8 mouse cellular contexts compared by ENCODE assay signal in the genomic region with DNA sequence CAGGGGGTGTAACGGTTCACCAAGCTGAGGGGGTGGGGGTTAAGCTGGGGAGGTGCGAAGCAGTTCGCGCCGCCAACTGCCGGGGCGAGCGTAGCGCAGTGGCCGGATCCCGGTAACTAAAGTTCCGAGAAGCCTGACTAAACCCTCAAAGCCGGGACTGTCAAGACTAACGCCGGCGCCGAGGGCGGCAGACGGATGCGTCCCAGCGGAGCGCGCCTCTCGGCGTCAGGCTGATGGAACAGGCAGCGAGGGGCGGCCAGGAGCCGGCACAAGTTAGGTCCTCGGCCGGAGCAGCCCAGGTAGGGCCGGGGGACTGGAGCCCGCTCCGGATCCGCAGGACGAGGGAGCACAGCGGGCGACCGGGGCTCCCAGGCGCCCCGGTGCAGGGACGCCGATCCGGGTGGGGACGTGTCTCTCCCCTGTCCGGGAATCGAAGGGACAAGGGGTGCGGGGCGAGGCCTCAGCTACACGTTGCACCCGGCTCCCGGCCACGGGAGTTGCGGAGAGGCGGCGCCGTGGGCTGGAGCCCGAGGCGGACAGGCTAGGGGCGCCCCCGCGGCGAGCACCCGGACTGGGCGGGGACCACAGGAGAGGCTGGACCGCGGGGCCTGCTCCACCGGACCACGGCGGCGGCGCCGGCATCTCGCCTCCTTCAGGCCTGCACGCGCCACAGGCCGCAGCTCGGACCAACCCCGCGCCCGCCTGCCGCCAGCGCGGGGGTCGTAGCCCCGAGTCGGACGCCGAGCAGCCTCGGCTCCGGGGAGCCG. TPM values are rescaled to one million over a fixed set of nuclear protein-coding genes. Genes with fewer than 3 reads are reported as not detected.
DNase-seq lines count a peak whose midpoint lies in the region; ATAC-seq and TF ChIP-seq lines count a peak whose summit lies in the region.

No protein-coding gene starts in this region.

- peak overlapping the region; percentile 97 for H3K27ac ChIP-seq in forebrain, embryonic 10.5 days
- peak overlapping the region; percentile 95 for H3K27ac ChIP-seq in heart, embryonic 15.5 days
- H3K27ac ChIP-seq in neural tube, embryonic 15.5 days (replicated peaks) = peak overlapping the region; percentile 91

- H3K9me3 ChIP-seq in forebrain, embryonic 10.5 days = no peaks in the 10 kb centered on the region
- no peaks in the 10 kb centered on the region for H3K9me3 ChIP-seq in heart, embryonic 15.5 days (replicated peaks)
- H3K9me3 ChIP-seq in neural tube, embryonic 15.5 days (replicated peaks) = no peaks in the 10 kb centered on the region

- H3K4me2 ChIP-seq in heart, embryonic 15.5 days = peak overlapping the region; percentile 94
- H3K4me2 ChIP-seq in neural tube, embryonic 15.5 days = peak overlapping the region; percentile 91

- H3K4me1 ChIP-seq in forebrain, embryonic 10.5 days = peaks cover 44% of the 10 kb centered on the region
- peaks cover 13% of the 10 kb centered on the region for H3K4me1 ChIP-seq in heart, embryonic 15.5 days (replicated peaks)
- peaks cover 17% of the 10 kb centered on the region for H3K4me1 ChIP-seq in neural tube, embryonic 15.5 days

- 0 out of 2 replicates have a peak, but pooled peaks have one; percentile 21 for TF ChIP-seq POLR2A in brain, embryonic 14.5 days (IDR thresholded peaks at IDR 0.05; ENCODE audit: borderline replicate concordance, extremely low read depth, insufficient read depth, insufficient read length, poor library complexity, severe bottlenecking)

- no peaks in the 10 kb centered on the region for H3K36me3 ChIP-seq in forebrain, embryonic 10.5 days (replicated peaks)
- no peaks in the 10 kb centered on the region for H3K36me3 ChIP-seq in heart, embryonic 15.5 days
- no peaks in the 10 kb centered on the region for H3K36me3 ChIP-seq in neural tube, embryonic 15.5 days

- peak; percentile 47 to 51 for DNase-seq in CD8-positive naive resting alpha-beta T cell, adult 2 months (ENCODE audit: low read depth in 2 of 2, low spot score in 2 of 2)
- DNase-seq in brain, embryonic 14.5 days (ENCODE audit: low read depth) = peak; percentile 75
- peak; percentile 73 for DNase-seq in forebrain, embryonic 10.5 days (ENCODE audit: extremely low spot score, low spot score)
- DNase-seq in kidney, postnatal 14 days = peak; percentile 84
- DNase-seq in lung, adult 18-20 months = peak; percentile 64 to 73
- peak; percentile 78 for DNase-seq in testis, postnatal 14 days (ENCODE audit: low spot score)

- H3K9ac ChIP-seq in heart, embryonic 15.5 days = peak overlapping the region; percentile 94
- peak overlapping the region; percentile 97 for H3K9ac ChIP-seq in neural tube, embryonic 15.5 days (replicated peaks)

- WGBS in forebrain, embryonic 10.5 days = under 1% methylated on average over 91 of the region's 91 CpGs
- WGBS in heart, embryonic 15.5 days = under 1% methylated on average over 77 of the region's 91 CpGs
- WGBS in neural tube, embryonic 15.5 days = under 1% methylated on average over 85 of the region's 91 CpGs

- peaks cover 14% of the 10 kb centered on the region; the same call in 1 of the 2 replicates for H3K27me3 ChIP-seq in forebrain, embryonic 10.5 days (ENCODE audit: poor library complexity, severe bottlenecking)
- no peaks in the 10 kb centered on the region for H3K27me3 ChIP-seq in heart, embryonic 15.5 days
- no peaks in the 10 kb centered on the region for H3K27me3 ChIP-seq in neural tube, embryonic 15.5 days (replicated peaks)

- peak overlapping the region; percentile 92 for H3K4me3 ChIP-seq in forebrain, embryonic 10.5 days
- H3K4me3 ChIP-seq in heart, embryonic 15.5 days = peak overlapping the region; percentile 88
- peak overlapping the region; percentile 92 for H3K4me3 ChIP-seq in neural tube, embryonic 15.5 days (replicated peaks)

- TF ChIP-seq CTCF in brain, embryonic 14.5 days (IDR thresholded peaks at IDR 0.05; ENCODE audit: borderline replicate concordance, extremely low read depth, insufficient read depth, insufficient read length) = no peak

- ATAC-seq in heart, embryonic 15.5 days (replicated peaks; ENCODE audit: insufficient number of reproducible peaks, insufficient read depth, low FRiP score, low read depth) = peak; percentile 85
- peak; percentile 87 for ATAC-seq in neural tube, embryonic 15.5 days (ENCODE audit: low FRiP score)

RNA-seq across cellular contexts. Expression of a gene that starts 1.0 kb away (rescaled TPM):
- polyA plus RNA-seq in brain, embryonic 14.5 days (2012; rRNA removed) = 7.0 and 8.2 TPM in 2 replicates
- 24.2 and 25.9 TPM in 2 replicates for polyA plus RNA-seq in forebrain, embryonic 10.5 days (2016; fragmentation: Nextera tagmentation; extraction: Ambion mirVana)
- polyA plus RNA-seq in heart, embryonic 15.5 days (2015; fragmentation: Nextera tagmentation; extraction: Ambion mirVana) = 5.2 and 7.6 TPM in 2 replicates
- polyA plus RNA-seq in neural tube, embryonic 15.5 days (2015; fragmentation: Nextera tagmentation; extraction: Ambion mirVana) = 11.7 and 15.0 TPM in 2 replicates

Comparison
In these comparisons a context has a peak if more than half of its experiments do, and no peak if none do; other contexts are left out.
1. Peak in every context shown above with its lines: DNase-seq, ATAC-seq, H3K4me3 ChIP-seq and H3K27ac ChIP-seq.